Mouse (Mus musculus) lung, embryonic 14.5 days (tissue): Measurements from ENCODE around the gene Trim69. TPM values are rescaled to one million over a fixed set of nuclear protein-coding genes. Genes with fewer than 3 reads are reported as not detected.

Experiments used
- ATAC-seq: fragments of 200-750 bp; cut with Nextera tagmentation; 2 replicates; pipeline ENCODE4 v1.8.0; 2017; ENCODE audit warnings: mild to moderate bottlenecking, moderate TSS enrichment, moderate library complexity; ENCODE audit not compliant: insufficient read depth
- DNase-seq: peaks from one replicate; pipeline ENCODE4 v3.0.0-alpha.2; 2015
- H3K27ac ChIP-seq: fragments of 300-500 bp; sonication (generic); 2 replicates; pipeline ENCODE4 v1.5.1; 2014; ENCODE audit warnings: low read depth, mild to moderate bottlenecking, moderate library complexity
- H3K27me3 ChIP-seq: fragments of 300-500 bp; sonication (generic); 2 replicates; pipeline ENCODE4 v1.6.1; 2014; ENCODE audit warnings: low read length, control low read depth; ENCODE audit not compliant: insufficient read depth
- H3K36me3 ChIP-seq: fragments of 300-500 bp; sonication (generic); 2 replicates; pipeline ENCODE4 v1.6.1; 2014; ENCODE audit warnings: control low read depth; ENCODE audit not compliant: insufficient read depth
- H3K4me1 ChIP-seq: fragments of 300-500 bp; sonication (generic); 2 replicates; pipeline ENCODE4 v1.6.1; 2014; ENCODE audit warnings: antibody characterized with exemption, control low read depth; ENCODE audit not compliant: insufficient read depth
- H3K4me2 ChIP-seq: fragments of 300-500 bp; sonication (generic); 2 replicates; pipeline ENCODE4 v1.6.1; 2014; ENCODE audit warnings: mild to moderate bottlenecking
- H3K4me3 ChIP-seq: fragments of 300-500 bp; sonication (generic); 2 replicates; pipeline ENCODE4 v1.5.1; 2014; ENCODE audit warnings: low read depth, low read length
- H3K9ac ChIP-seq: fragments of 300-500 bp; sonication (generic); 2 replicates; pipeline ENCODE4 v1.6.1; 2014
- H3K9me3 ChIP-seq: fragments of 300-500 bp; sonication (generic); 2 replicates; pipeline ENCODE4 v1.6.1; 2016; ENCODE audit warnings: low read depth, low read length, control low read depth
- CTCF ChIP-seq: IDR thresholded peaks from 2 replicates; pipeline ENCODE4 v1.5.1; 2016; ENCODE audit warnings: antibody characterized with exemption, low read depth
- WGBS: fragments of 180-500 bp; shearing (Covaris S2); extraction: QIAGEN DNeasy Blood & Tissue Kit; methylation state at CpG from one replicate; pipeline ENCODE4 v1.1.7; 2014; 5-methylcytosine and 5-hydroxymethylcytosine counted together
- polyA plus RNA-seq: library from polyadenylated mRNA; unstranded; fragments of >200 nt; fragmentation: Nextera tagmentation; extraction: Ambion mirVana; gene quantifications from 2 replicates; pipeline ENCODE4 v1.2.1, GENCODE M21; 2014

The Trim69 gene
- polyA plus RNA-seq = not detected in 2 replicates

DNA sequence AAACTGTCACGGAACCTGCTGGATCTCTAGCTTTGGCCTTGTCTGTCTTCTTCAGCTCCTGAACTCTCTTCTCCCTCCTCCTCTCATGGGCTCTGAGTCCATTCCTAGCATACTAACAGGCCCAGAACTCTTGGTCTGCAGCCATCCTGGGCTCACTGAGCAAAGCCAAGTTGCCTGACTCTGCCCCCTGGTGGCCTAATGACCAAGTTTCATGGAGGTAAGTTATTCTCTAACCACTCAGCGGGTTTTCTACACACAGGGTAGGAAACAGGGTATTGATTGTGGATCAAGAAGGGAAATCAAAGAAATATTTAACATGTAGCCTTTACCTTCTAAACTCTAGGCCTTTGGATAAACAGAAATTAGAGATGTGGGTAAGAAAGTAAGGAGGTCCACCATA lies at the start of gene Trim69:
Trim69 (plus strand) TSS at position 21 of the 400 bp plus-strand sequence.
- Histone ChIP-seq H3K27me3 (no peaks in the 10 kb centered on the region), H3K36me3 (0 out of 2 replicates have a peak, but pooled peaks cover under 1% of the 10 kb centered on the region), H3K9ac (no peak within 1 kb of the TSS), H3K9me3 (no peaks in the 10 kb centered on the region), H3K4me2 (no peak within 1 kb of the TSS), H3K27ac (no peak within 1 kb of the TSS), H3K4me3 (no peak within 1 kb of the TSS), H3K4me1 (peaks cover 9% of the 10 kb centered on the region; the same call in 1 of the 2 replicates)
- TF ChIP-seq CTCF = peak; percentile 88
- ATAC-seq = peak; percentile 54
- DNase-seq = peak; percentile 93
- WGBS = 45% methylated on average over 2 of the region's 2 CpGs

- Histone ChIP-seq H3K4me1 (0 out of 2 replicates have a peak, but pooled peaks cover 3% of the 10 kb centered on the region), H3K4me2 (peak overlapping the region; percentile 72), H3K27me3 (no peaks in the 10 kb centered on the region), H3K9me3 (no peaks in the 10 kb centered on the region), H3K27ac (no peak overlapping the region), H3K4me3 (peak overlapping the region; percentile 85), H3K9ac (no peak overlapping the region), H3K36me3 (peaks cover 14% of the 10 kb centered on the region)
- no peak for TF ChIP-seq CTCF
- WGBS = 82% methylated on average over 2 of the region's 2 CpGs
- no peak for ATAC-seq
- no peak for DNase-seq
Measured at GRCm38 (mm10) chr2:122116888-122117287, 43.6 kb upstream of the Trim69 start.

- ATAC-seq = peak; percentile 99
- H3K9ac ChIP-seq = peak within 1 kb of the TSS; percentile 91
- peaks cover 9% of the 10 kb centered on the region; the same call in 1 of the 2 replicates for H3K36me3 ChIP-seq
- no peaks in the 10 kb centered on the region for H3K9me3 ChIP-seq
- WGBS = under 1% methylated on average over 47 of the region's 47 CpGs
- peak; percentile 99 for DNase-seq
- H3K4me1 ChIP-seq = 0 out of 2 replicates have a peak, but pooled peaks cover 3% of the 10 kb centered on the region
- peak within 1 kb of the TSS; percentile 99 for H3K27ac ChIP-seq
- H3K27me3 ChIP-seq = no peaks in the 10 kb centered on the region
- H3K4me3 ChIP-seq = peak within 1 kb of the TSS; percentile 85
- H3K4me2 ChIP-seq = peak within 1 kb of the TSS; percentile 72
- peak; percentile 12; the same call in 1 of the 2 replicates for TF ChIP-seq CTCF
Measured at GRCm38 (mm10) chr2:122117961-122118958, 42.2 kb upstream of the Trim69 start, which contains the start of gene Spg11. TSS of gene Spg11 (minus strand) at chr2:122118386.

GRCm38 (mm10) chr2:122125680-122126572 lies 34.6 kb upstream of the Trim69 start:
- no peak for TF ChIP-seq CTCF
- Histone ChIP-seq H3K9ac (no peak overlapping the region), H3K27me3 (no peaks in the 10 kb centered on the region), H3K9me3 (no peaks in the 10 kb centered on the region), H3K4me2 (no peak overlapping the region), H3K4me1 (no peaks in the 10 kb centered on the region), H3K36me3 (no peaks in the 10 kb centered on the region), H3K4me3 (no peak overlapping the region), H3K27ac (no peak overlapping the region)
- DNase-seq (no peak), ATAC-seq (no peak)
- WGBS = 32% methylated on average over 12 of the region's 12 CpGs

DNA sequence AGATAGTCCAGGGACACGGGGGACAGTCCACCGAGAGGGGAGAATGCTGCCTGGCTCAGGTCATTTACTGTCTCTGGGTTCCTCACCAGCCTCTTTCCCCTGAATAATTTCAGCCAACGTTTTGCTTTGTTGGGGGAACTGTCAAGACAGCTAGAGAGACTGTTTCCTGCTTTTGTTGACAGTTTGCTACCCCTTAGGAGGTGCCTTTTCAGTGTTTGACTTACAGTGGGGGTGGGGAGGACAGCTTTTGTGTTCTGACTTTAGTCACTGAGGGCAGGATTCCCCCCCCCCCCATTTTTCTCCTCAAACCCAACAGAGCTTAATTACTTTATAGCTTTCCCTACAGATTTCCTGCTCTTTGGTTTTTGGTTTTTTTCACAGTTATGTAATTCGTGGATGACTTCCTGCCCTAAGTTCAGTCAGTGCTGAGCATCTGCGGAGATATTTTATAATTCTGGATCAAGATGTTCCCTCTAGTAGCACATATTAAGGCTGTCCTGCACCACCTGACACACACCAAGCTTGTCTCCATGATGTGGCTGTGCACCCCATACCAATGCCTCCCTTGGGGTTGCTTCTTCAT lies 33.6 kb upstream of the Trim69 start:
- 37% methylated on average over 5 of the region's 5 CpGs for WGBS
- TF ChIP-seq CTCF = no peak
- no peak for DNase-seq

GRCm38 (mm10) chr2:122127635-122128034 lies 32.9 kb upstream of the Trim69 start:
- DNase-seq = no peak
- no peaks in the 10 kb centered on the region for H3K27me3 ChIP-seq
- H3K9ac ChIP-seq = no peak overlapping the region
- no peaks in the 10 kb centered on the region for H3K9me3 ChIP-seq
- 90% methylated on average over 4 of the region's 4 CpGs for WGBS
- no peak overlapping the region for H3K4me2 ChIP-seq
- TF ChIP-seq CTCF = no peak
- ATAC-seq = no peak
- no peaks in the 10 kb centered on the region for H3K4me1 ChIP-seq
- no peaks in the 10 kb centered on the region for H3K36me3 ChIP-seq
- no peak overlapping the region for H3K27ac ChIP-seq
- H3K4me3 ChIP-seq = no peak overlapping the region

More for the DNA sequence above, 33.6 kb upstream of the Trim69 start:
- no peak overlapping the region for H3K27ac ChIP-seq
- no peak overlapping the region for H3K4me3 ChIP-seq
- H3K9me3 ChIP-seq = no peaks in the 10 kb centered on the region
- no peaks in the 10 kb centered on the region for H3K4me1 ChIP-seq
- no peak overlapping the region for H3K4me2 ChIP-seq
- no peaks in the 10 kb centered on the region for H3K27me3 ChIP-seq
- no peaks in the 10 kb centered on the region for H3K36me3 ChIP-seq
- no peak for ATAC-seq
- H3K9ac ChIP-seq = no peak overlapping the region
